Mouse (Mus musculus) G1E (cell line): ENCODE data around the gene Itprid1.

Experiments
- CTCF ChIP-seq: IDR thresholded peaks from 2 replicates; pipeline ENCODE4 v1.5.1; 2012; ENCODE audit warnings: low read depth, low read length, inconsistent platforms, mixed read lengths
- GATA1 ChIP-seq: IDR thresholded peaks from 2 replicates; pipeline ENCODE4 v1.6.1; 2012; ENCODE audit warnings: borderline replicate concordance, low read length, inconsistent platforms, mixed read lengths
- POLR2AphosphoS5 ChIP-seq: IDR thresholded peaks from 2 replicates; pipeline ENCODE4 v1.6.1; 2012; ENCODE audit warnings: low read depth, low read length, inconsistent platforms; ENCODE audit not compliant: insufficient replicate concordance
- TAL1 ChIP-seq: conservative IDR thresholded peaks from 2 replicates; pipeline ENCODE4 v1.6.1; 2012; ENCODE audit warnings: low read depth, low read length, inconsistent platforms, mixed read lengths

DNA sequence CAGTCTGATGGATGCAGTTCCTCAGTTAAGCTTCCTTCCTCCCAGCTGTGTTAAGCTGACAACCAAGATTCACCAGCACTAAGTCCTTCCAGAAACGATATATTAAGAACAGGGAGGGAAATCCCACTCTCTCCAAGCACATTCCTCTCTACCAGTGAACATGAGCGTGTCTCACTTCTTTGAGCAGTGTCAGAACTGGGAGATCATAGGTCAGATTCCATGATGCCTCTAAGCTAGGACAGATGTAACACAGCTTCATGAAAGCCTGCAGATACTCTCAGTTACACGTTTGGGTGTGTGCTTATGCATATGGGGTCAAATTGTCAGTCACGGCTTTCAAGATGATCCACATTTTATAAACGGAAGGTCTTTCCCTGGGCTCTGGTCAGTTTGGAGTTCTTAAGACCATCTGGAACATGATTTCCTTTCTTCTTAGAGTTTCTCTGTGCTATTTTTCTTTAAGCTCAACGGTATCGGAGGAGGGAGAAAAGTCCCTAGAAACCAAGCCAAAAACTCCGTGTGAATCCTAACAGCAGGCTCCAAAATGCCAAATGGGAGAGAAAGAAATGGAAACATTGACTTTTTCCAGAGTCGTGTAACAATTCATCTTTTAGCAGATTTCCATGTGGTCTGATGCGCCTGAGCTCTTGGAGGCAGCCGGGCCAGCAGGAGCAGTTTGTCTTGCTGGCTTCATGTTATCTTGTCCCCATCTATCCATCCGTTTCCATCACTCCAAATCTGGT, 22.3 kb upstream of the Itprid1 start:
- TF ChIP-seq CTCF (no peak), POLR2AphosphoS5 (no peak), GATA1 (no peak), TAL1 (no peak)
